ENCODE assay signal across 30 mouse cellular contexts in genomic region chr16:10575915-10576314, GRCm38 (mm10). TPM values are rescaled to one million over a fixed set of nuclear protein-coding genes. Genes with fewer than 3 reads are reported as not detected.
A peak's percentile ranks its signal among the peaks of the same experiment; 100 is the strongest.
DNase-seq lines count a peak whose midpoint lies in the region; ATAC-seq lines count a peak whose summit lies in the region.
"Had no signal": no experiment of that assay in that cellular context is flagged by ENCODE, and none has a peak within 500 bp of the region (broad histone marks: within the 10 kb centered on the region; RNA-seq: fewer than 3 reads in every experiment).

No protein-coding gene starts in this region.

- no peak overlapping the region for H3K4me3 ChIP-seq in liver, embryonic 16.5 days (ENCODE audit: low read depth, low read length)
- no peak overlapping the region for H3K4me3 ChIP-seq in liver, embryonic 12.5 days
- H3K4me3 ChIP-seq in midbrain, embryonic 11.5 days (ENCODE audit: low read depth, low read length): no peak overlapping the region
- H3K4me3 ChIP-seq: forebrain, embryonic 10.5 days; forebrain, embryonic 15.5 days; hindbrain, embryonic 10.5 days; hindbrain, embryonic 15.5 days; kidney, embryonic 15.5 days; limb, embryonic 12.5 days; midbrain, embryonic 15.5 days; neural tube, embryonic 15.5 days had no signal

- ATAC-seq in liver, embryonic 16.5 days (ENCODE audit: low read depth): 0 out of 2 replicates have a peak, but pooled peaks have one; percentile 21
- ATAC-seq in liver, embryonic 12.5 days: no peak
- no peak for ATAC-seq in midbrain, embryonic 11.5 days (ENCODE audit: low FRiP score)
- ATAC-seq: activated CD4-positive, CD25-positive, alpha-beta regulatory T cell, adult 4 months; forebrain, embryonic 15.5 days; inflammation-experienced regulatory T-cells, adult 6 months; midbrain, embryonic 15.5 days had no signal

- DNase-seq in adrenal gland, postnatal 14 days: peak; percentile 35
- no peak for DNase-seq in adrenal gland, postnatal 4 days (ENCODE audit: low spot score in 2 of 2)
- DNase-seq in NIH3T3 (ENCODE audit: low read depth): peak; percentile 78
- peak; percentile 87 for DNase-seq in gonadal fat pad, adult 2 months (ENCODE audit: low read depth)
- no peak for DNase-seq in midbrain, embryonic 11.5 days (ENCODE audit: low spot score, missing footprints)
- DNase-seq: B cell, adult 2 months; cerebellum, adult 11 months; cerebellum, adult 9-10 months; cerebellum, postnatal 36 days; gastrocnemius, postnatal 14 days; heart, adult 11 months; heart, postnatal 14 days; kidney, adult 11 months; kidney, postnatal 25 days; retina, postnatal 1 day; right cerebral cortex, postnatal 14 days had no signal

- no peak overlapping the region for H3K9ac ChIP-seq in liver, embryonic 16.5 days (ENCODE audit: low read depth, low read length)
- H3K9ac ChIP-seq in liver, embryonic 12.5 days: no peak overlapping the region
- no peak overlapping the region for H3K9ac ChIP-seq in midbrain, embryonic 11.5 days (ENCODE audit: low read length)
- H3K9ac ChIP-seq: forebrain, embryonic 15.5 days; hindbrain, embryonic 15.5 days; kidney, embryonic 15.5 days; limb, embryonic 12.5 days; liver, embryonic 14.5 days; midbrain, embryonic 15.5 days; neural tube, embryonic 15.5 days had no signal

- H3K27me3 ChIP-seq in liver, embryonic 16.5 days (ENCODE audit: control insufficient read depth, insufficient read depth, low read depth, low read length): no peaks in the 10 kb centered on the region
- H3K27me3 ChIP-seq in liver, embryonic 12.5 days (replicated peaks): no peaks in the 10 kb centered on the region
- no peaks in the 10 kb centered on the region for H3K27me3 ChIP-seq in midbrain, embryonic 11.5 days (ENCODE audit: control insufficient read depth, insufficient read depth, low read length)
- H3K27me3 ChIP-seq: forebrain, embryonic 15.5 days; hindbrain, embryonic 15.5 days; kidney, embryonic 15.5 days; limb, embryonic 12.5 days; midbrain, embryonic 15.5 days; neural tube, embryonic 15.5 days had no signal

- peaks cover 6% of the 10 kb centered on the region for H3K36me3 ChIP-seq in liver, embryonic 16.5 days (ENCODE audit: control insufficient read depth, insufficient read depth)
- H3K36me3 ChIP-seq in liver, embryonic 12.5 days: peaks cover 63% of the 10 kb centered on the region
- H3K36me3 ChIP-seq in midbrain, embryonic 11.5 days (ENCODE audit: control insufficient read depth, insufficient read depth, low read length): no peaks in the 10 kb centered on the region

- WGBS in liver, embryonic 16.5 days (ENCODE audit: insufficient replicate concordance): 67% methylated on average over 4 of the region's 4 CpGs
- whole genome bisulfite sequencing in liver, embryonic 12.5 days (ENCODE audit: insufficient replicate concordance): 63% methylated on average over 4 of the region's 4 CpGs
- WGBS in midbrain, embryonic 11.5 days: 89% methylated on average over 4 of the region's 4 CpGs

- no peak overlapping the region for H3K4me2 ChIP-seq in liver, embryonic 16.5 days (ENCODE audit: low read depth, low read length)
- H3K4me2 ChIP-seq in liver, embryonic 12.5 days: no peak overlapping the region
- no peak overlapping the region for H3K4me2 ChIP-seq in midbrain, embryonic 11.5 days
- H3K4me2 ChIP-seq: forebrain, embryonic 15.5 days; hindbrain, embryonic 15.5 days; kidney, embryonic 15.5 days; limb, embryonic 12.5 days; midbrain, embryonic 15.5 days; neural tube, embryonic 15.5 days had no signal

- H3K4me1 ChIP-seq in liver, embryonic 16.5 days (ENCODE audit: control insufficient read depth, low read depth, low read length): no peaks in the 10 kb centered on the region
- H3K4me1 ChIP-seq in liver, embryonic 12.5 days: no peaks in the 10 kb centered on the region
- no peaks in the 10 kb centered on the region for H3K4me1 ChIP-seq in midbrain, embryonic 11.5 days (ENCODE audit: control insufficient read depth, insufficient read depth, low read length)
- H3K4me1 ChIP-seq: forebrain, embryonic 10.5 days; forebrain, embryonic 15.5 days; hindbrain, embryonic 10.5 days; hindbrain, embryonic 15.5 days; kidney, embryonic 15.5 days; midbrain, embryonic 15.5 days; neural tube, embryonic 15.5 days had no signal

- H3K9me3 ChIP-seq in liver, embryonic 16.5 days (replicated peaks; ENCODE audit: control insufficient read depth, low read length): no peaks in the 10 kb centered on the region
- H3K9me3 ChIP-seq in liver, embryonic 12.5 days (replicated peaks): no peaks in the 10 kb centered on the region
- no peaks in the 10 kb centered on the region for H3K9me3 ChIP-seq in midbrain, embryonic 11.5 days (ENCODE audit: control insufficient read depth, low read length)
- H3K9me3 ChIP-seq: forebrain, embryonic 10.5 days; forebrain, embryonic 15.5 days; hindbrain, embryonic 10.5 days; hindbrain, embryonic 15.5 days; kidney, embryonic 15.5 days; limb, embryonic 12.5 days; midbrain, embryonic 15.5 days; neural tube, embryonic 15.5 days had no signal

- H3K27ac ChIP-seq in liver, embryonic 16.5 days (ENCODE audit: low read length): no peak overlapping the region
- no peak overlapping the region for H3K27ac ChIP-seq in liver, embryonic 12.5 days
- no peak overlapping the region for H3K27ac ChIP-seq in midbrain, embryonic 11.5 days (ENCODE audit: low read depth, low read length)
- H3K27ac ChIP-seq: forebrain, embryonic 10.5 days; forebrain, embryonic 15.5 days; hindbrain, embryonic 10.5 days; hindbrain, embryonic 15.5 days; kidney, embryonic 15.5 days; limb, embryonic 12.5 days; liver, embryonic 14.5 days; macrophage; midbrain, embryonic 15.5 days; neural tube, embryonic 15.5 days had no signal

RNA-seq across cellular contexts. Expression of gene Clec16a, which starts 30.8 kb away (rescaled TPM):
- 37.0 and 42.8 TPM in 2 replicates for total RNA-seq in adrenal gland, postnatal 14 days (2021)
- 10 to 100 TPM; 28.2 to 30.7 TPM for total RNA-seq in adrenal gland, postnatal 4 days (2021)
- polyA plus RNA-seq in liver, embryonic 16.5 days (2015; fragmentation: Nextera tagmentation; extraction: Ambion mirVana): 9.8 and 11.1 TPM in 2 replicates
- 15.7 and 17.3 TPM in 2 replicates for polyA plus RNA-seq in liver, embryonic 12.5 days (2016; fragmentation: Nextera tagmentation; extraction: Ambion mirVana)
- 18.4 and 19.9 TPM in 2 replicates for polyA plus RNA-seq in gonadal fat pad, adult 2 months (2012; rRNA removed)
- polyA plus RNA-seq in midbrain, embryonic 11.5 days (2014; fragmentation: Nextera tagmentation; extraction: Ambion mirVana): 41.2 and 43.4 TPM in 2 replicates

RNA-seq across cellular contexts. Expression of gene Dexi, which starts 33.1 kb away (rescaled TPM):
- total RNA-seq in adrenal gland, postnatal 14 days (2021): 16.7 and 17.4 TPM in 2 replicates
- total RNA-seq in adrenal gland, postnatal 4 days (2021): 10 to 100 TPM; 21.8 to 23.0 TPM
- 1.1 and 1.7 TPM in 2 replicates for polyA plus RNA-seq in liver, embryonic 16.5 days (2015; fragmentation: Nextera tagmentation; extraction: Ambion mirVana)
- 7.6 and 7.8 TPM in 2 replicates for polyA plus RNA-seq in liver, embryonic 12.5 days (2016; fragmentation: Nextera tagmentation; extraction: Ambion mirVana)
- polyA plus RNA-seq in gonadal fat pad, adult 2 months (2012; rRNA removed): 32.0 and 36.9 TPM in 2 replicates
- polyA plus RNA-seq in midbrain, embryonic 11.5 days (2014; fragmentation: Nextera tagmentation; extraction: Ambion mirVana): 23.8 and 27.3 TPM in 2 replicates

Comparison
In these comparisons a context has a peak if more than half of its experiments do, and no peak if none do; other contexts are left out.
1. DNase-seq: peak in adrenal gland, postnatal 14 days (single experiment), NIH3T3 (single experiment) and gonadal fat pad, adult 2 months (single experiment); none in adrenal gland, postnatal 4 days (0 of 2) and midbrain, embryonic 11.5 days (single experiment).